Mouse (Mus musculus) E14TG2a.4 (cell line): ENCODE measurements around the gene St3gal3.

ENCODE experiments used
- H3K27me3 ChIP-seq: 2 replicates; pipeline ENCODE4 v1.6.1; 2014; ENCODE audit warnings: low read length, control low read depth; ENCODE audit not compliant: insufficient read depth
- H3K36me3 ChIP-seq: 2 replicates; pipeline ENCODE4 v1.6.1; 2014; ENCODE audit warnings: low read length, control low read depth; ENCODE audit not compliant: insufficient read depth
- H3K4me1 ChIP-seq: replicated peaks from 2 replicates; pipeline ENCODE4 v1.6.1; 2014; ENCODE audit warnings: low read depth, low read length, control low read depth
- H3K4me3 ChIP-seq: replicated peaks from 2 replicates; pipeline ENCODE4 v1.5.1; 2014; ENCODE audit warnings: mild to moderate bottlenecking, low read length
- H3K9me3 ChIP-seq: 2 replicates; pipeline ENCODE4 v1.6.1; 2014; ENCODE audit warnings: low read length, control low read depth
- CTCF ChIP-seq: conservative IDR thresholded peaks from 2 replicates; pipeline ENCODE4 v1.5.1; 2014; ENCODE audit warnings: low read length
- NANOG ChIP-seq: IDR thresholded peaks from 2 replicates; pipeline ENCODE4 v1.6.1; 2014; ENCODE audit warnings: borderline replicate concordance, low read length, mixed read lengths
- POU5F1 ChIP-seq: IDR thresholded peaks from 2 replicates; pipeline ENCODE4 v1.6.1; 2014; ENCODE audit warnings: low read length, borderline replicate concordance

St3gal3 gene

GRCm38 (mm10) chr4:118031776-118032170 is 102.9 kb downstream of the St3gal3 start:
- no peaks in the 10 kb centered on the region for H3K9me3 ChIP-seq
- peaks cover 7% of the 10 kb centered on the region; the same call in 1 of the 2 replicates for H3K36me3 ChIP-seq
- peaks cover 3% of the 10 kb centered on the region for H3K4me1 ChIP-seq
- H3K27me3 ChIP-seq, result no peaks in the 10 kb centered on the region
- no peak overlapping the region for H3K4me3 ChIP-seq
- TF ChIP-seq POU5F1, result no peak
- no peak for TF ChIP-seq NANOG
- no peak for TF ChIP-seq CTCF

- no peak for TF ChIP-seq POU5F1
- TF ChIP-seq CTCF, result no peak
- TF ChIP-seq NANOG, result no peak
- H3K36me3 ChIP-seq, result peaks cover 7% of the 10 kb centered on the region; the same call in 1 of the 2 replicates
- no peaks in the 10 kb centered on the region for H3K9me3 ChIP-seq
- no peak overlapping the region for H3K4me3 ChIP-seq
- no peaks in the 10 kb centered on the region for H3K4me1 ChIP-seq
- no peaks in the 10 kb centered on the region for H3K27me3 ChIP-seq
These were observed 103.5 kb downstream of the St3gal3 start for GRCm38 (mm10) chr4:118031132-118031775.

DNA sequence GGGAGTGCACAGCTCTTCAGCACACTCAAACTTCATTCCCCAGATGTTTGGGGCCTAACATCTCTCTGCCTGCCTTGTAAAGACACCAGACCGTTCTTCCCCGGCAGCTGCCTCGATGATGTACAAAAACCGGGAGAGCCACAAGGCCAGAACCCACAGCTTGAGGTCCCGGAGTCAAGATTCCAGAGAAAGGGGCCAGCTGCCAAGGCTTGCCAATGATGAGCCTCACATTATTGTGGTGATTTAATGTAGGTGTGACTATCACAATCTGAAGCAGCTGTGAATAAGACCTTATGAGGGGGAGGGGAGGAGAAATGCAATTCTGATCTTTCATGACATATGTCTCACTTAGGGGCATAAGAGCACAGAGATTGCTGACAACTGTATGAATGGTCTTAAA is 104.4 kb downstream of the St3gal3 start:
- no peaks in the 10 kb centered on the region for H3K9me3 ChIP-seq
- TF ChIP-seq POU5F1, result no peak
- H3K4me3 ChIP-seq, result no peak overlapping the region
- peaks cover 11% of the 10 kb centered on the region; the same call in 1 of the 2 replicates for H3K36me3 ChIP-seq
- H3K27me3 ChIP-seq, result no peaks in the 10 kb centered on the region
- no peaks in the 10 kb centered on the region; the same call in 1 of the 2 replicates for H3K4me1 ChIP-seq

DNA sequence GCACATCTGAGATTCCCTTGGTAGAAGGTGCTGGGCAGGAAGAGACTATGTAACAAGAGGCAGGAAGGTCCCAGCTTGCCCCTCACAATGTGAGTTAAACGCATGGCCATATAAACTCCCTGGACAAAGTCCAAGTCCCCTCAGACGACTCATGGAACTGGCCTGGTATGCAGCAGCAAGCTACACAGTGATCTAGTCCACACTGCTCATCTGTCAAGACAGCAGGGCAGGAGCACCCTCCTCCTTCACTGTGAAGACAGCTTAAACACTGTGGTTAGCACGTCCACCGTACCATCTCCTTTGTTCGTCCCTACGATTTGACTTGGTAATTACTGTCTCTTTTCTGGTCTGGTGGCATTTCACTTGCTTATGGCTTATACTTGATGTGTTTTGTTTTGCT is 104.8 kb downstream of the St3gal3 start:
- no peaks in the 10 kb centered on the region; the same call in 1 of the 2 replicates for H3K4me1 ChIP-seq
- no peak overlapping the region for H3K4me3 ChIP-seq
- no peaks in the 10 kb centered on the region for H3K27me3 ChIP-seq
- no peaks in the 10 kb centered on the region for H3K9me3 ChIP-seq
- no peak for TF ChIP-seq CTCF
- peaks cover 11% of the 10 kb centered on the region; the same call in 1 of the 2 replicates for H3K36me3 ChIP-seq

- H3K36me3 ChIP-seq, result peaks cover 11% of the 10 kb centered on the region; the same call in 1 of the 2 replicates
- H3K27me3 ChIP-seq, result no peaks in the 10 kb centered on the region
- TF ChIP-seq POU5F1, result no peak
- H3K4me3 ChIP-seq, result no peak overlapping the region
- H3K4me1 ChIP-seq, result no peaks in the 10 kb centered on the region; the same call in 1 of the 2 replicates
- H3K9me3 ChIP-seq, result no peaks in the 10 kb centered on the region
These were observed 105.7 kb downstream of the St3gal3 start for GRCm38 (mm10) chr4:118028994-118029393.

- H3K9me3 ChIP-seq, result no peaks in the 10 kb centered on the region
- no peaks in the 10 kb centered on the region; the same call in 1 of the 2 replicates for H3K4me1 ChIP-seq
- H3K27me3 ChIP-seq, result no peaks in the 10 kb centered on the region
- H3K4me3 ChIP-seq, result no peak overlapping the region
- TF ChIP-seq CTCF (no peak), NANOG (no peak), POU5F1 (no peak)
- H3K36me3 ChIP-seq, result peaks cover 15% of the 10 kb centered on the region
These were observed 108.8 kb downstream of the St3gal3 start for GRCm38 (mm10) chr4:118025931-118026330.

DNA sequence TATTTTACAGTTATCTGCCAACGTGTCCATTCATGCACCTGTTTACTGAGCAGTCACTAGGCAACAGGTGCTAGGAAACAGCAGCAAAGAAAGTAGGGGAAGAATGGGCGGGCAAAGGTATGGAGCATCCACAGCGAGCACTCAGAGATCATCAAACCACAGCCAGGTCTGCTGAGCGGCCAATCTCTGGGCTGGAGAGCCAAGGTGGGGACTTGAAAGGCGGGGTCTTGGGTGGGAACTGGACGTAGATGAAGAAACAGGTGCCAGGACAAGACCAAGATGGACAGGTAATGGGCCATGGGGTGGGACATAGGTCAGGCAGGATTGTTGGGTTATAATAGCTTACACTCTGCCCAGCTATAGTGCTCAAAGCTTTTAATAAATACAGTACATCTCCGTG is 109.3 kb downstream of the St3gal3 start:
- TF ChIP-seq NANOG, result no peak
- TF ChIP-seq CTCF, result no peak
- no peak for TF ChIP-seq POU5F1

GRCm38 (mm10) chr4:118022811-118023210 is 111.9 kb downstream of the St3gal3 start:
- no peak for TF ChIP-seq POU5F1
- no peak for TF ChIP-seq CTCF
- TF ChIP-seq NANOG, result no peak
- peaks cover 11% of the 10 kb centered on the region for H3K36me3 ChIP-seq

More for the DNA sequence above, 109.3 kb downstream of the St3gal3 start:
- peaks cover 14% of the 10 kb centered on the region for H3K36me3 ChIP-seq
- no peaks in the 10 kb centered on the region for H3K9me3 ChIP-seq
- no peak overlapping the region for H3K4me3 ChIP-seq
- H3K4me1 ChIP-seq, result no peaks in the 10 kb centered on the region; the same call in 1 of the 2 replicates
- no peaks in the 10 kb centered on the region for H3K27me3 ChIP-seq

DNA sequence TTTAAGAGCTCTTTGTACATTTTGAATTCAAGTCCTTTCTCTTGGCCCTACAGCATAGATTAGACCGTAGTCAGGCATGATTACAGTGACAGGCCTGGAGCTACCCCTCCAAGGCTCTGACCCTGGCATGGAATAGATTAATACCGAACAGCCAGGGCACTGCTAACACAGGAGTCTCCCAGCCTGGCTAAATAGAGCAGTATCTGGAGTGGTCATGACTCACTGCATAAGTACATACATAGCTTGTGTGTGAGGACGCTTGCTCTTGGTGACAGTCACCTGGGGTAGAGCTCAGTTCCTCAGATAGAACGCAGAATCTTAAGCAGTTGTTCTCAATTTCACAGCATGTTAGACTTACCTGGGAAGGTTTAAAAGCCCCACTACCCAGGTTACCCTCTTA is 112.3 kb downstream of the St3gal3 start:
- Histone ChIP-seq H3K4me1 (peaks cover 30% of the 10 kb centered on the region), H3K36me3 (peaks cover 11% of the 10 kb centered on the region), H3K27me3 (no peaks in the 10 kb centered on the region), H3K9me3 (no peaks in the 10 kb centered on the region), H3K4me3 (no peak overlapping the region)
- TF ChIP-seq POU5F1 (no peak), NANOG (no peak), CTCF (no peak)

More at GRCm38 (mm10) chr4:118022811-118023210, 111.9 kb downstream of the St3gal3 start:
- H3K27me3 ChIP-seq, result no peaks in the 10 kb centered on the region
- no peaks in the 10 kb centered on the region for H3K9me3 ChIP-seq
- H3K4me1 ChIP-seq, result peaks cover 25% of the 10 kb centered on the region
- H3K4me3 ChIP-seq, result no peak overlapping the region
